Mouse (Mus musculus) G1E-ER4 (cell line): ENCODE data around the gene Cbr4. TPM values are rescaled to one million over a fixed set of nuclear protein-coding genes. Genes with fewer than 3 reads are reported as not detected.

Experiments
- GATA1 ChIP-seq: IDR thresholded peaks from one replicate; pipeline ENCODE4 v1.8.0; 2012; ENCODE audit warnings: low read length, inconsistent platforms
- polyA plus RNA-seq: library from polyadenylated mRNA; stranded (reverse); fragments of >175 nt; gene quantifications from 2 replicates; pipeline ENCODE4 v1.2.3, GENCODE M21; 2012

The Cbr4 gene
- polyA plus RNA-seq, 1 experiment, result 5.7 TPM

GRCm38 (mm10) chr8:61556219-61556618, 68.7 kb downstream of the Cbr4 start:
- no peak for TF ChIP-seq GATA1
